Mouse (Mus musculus): ENCODE measurements at regions not wholly inside any gene's neighbourhood (a gene's known extent, or its start where the extent isn't known, plus 50 kb on each side); places are given as distances from the start of the nearest gene placed in this dataset.

GRCm38 (mm10) chr16:30172798-30173202, 94.5 kb downstream of the Cpn2 start:
- no peaks in the 10 kb centered on the region for H3K27me3 ChIP-seq (ENCODE audit: control insufficient read depth, insufficient read depth, low read length)
- ATAC-seq (ENCODE audit: low read depth): peak; percentile 48; the same call in 1 of the 2 replicates
- H3K9ac ChIP-seq (replicated peaks; ENCODE audit: low read depth, low read length): no peak overlapping the region
- no peaks in the 10 kb centered on the region for H3K9me3 ChIP-seq (ENCODE audit: control insufficient read depth, low read length)
- WGBS: 45% methylated on average over 9 of the region's 9 CpGs
- no peak overlapping the region for H3K27ac ChIP-seq (ENCODE audit: low read depth, low read length)
- 0 out of 2 replicates have a peak, but pooled peaks cover 8% of the 10 kb centered on the region for H3K4me1 ChIP-seq (ENCODE audit: control insufficient read depth, insufficient read depth, low read length)
- H3K4me2 ChIP-seq (ENCODE audit: low read depth, low read length): no peak overlapping the region
- no peaks in the 10 kb centered on the region for H3K36me3 ChIP-seq (ENCODE audit: control insufficient read depth, insufficient read depth, low read length)
- H3K4me3 ChIP-seq (ENCODE audit: low read depth, low read length): no peak overlapping the region

GRCm38 (mm10) chr16:30173953-30174874, 93.1 kb downstream of the Cpn2 start:
- H3K9ac ChIP-seq (replicated peaks; ENCODE audit: low read depth, low read length): no peak overlapping the region
- no peak overlapping the region for H3K4me3 ChIP-seq (ENCODE audit: low read depth, low read length)
- H3K27ac ChIP-seq (ENCODE audit: low read depth, low read length): no peak overlapping the region
- H3K4me2 ChIP-seq (ENCODE audit: low read depth, low read length): no peak overlapping the region
- H3K4me1 ChIP-seq (ENCODE audit: control insufficient read depth, insufficient read depth, low read length): 0 out of 2 replicates have a peak, but pooled peaks cover 8% of the 10 kb centered on the region
- H3K27me3 ChIP-seq (ENCODE audit: control insufficient read depth, insufficient read depth, low read length): no peaks in the 10 kb centered on the region
- 52% methylated on average over 8 of the region's 8 CpGs for WGBS
- H3K36me3 ChIP-seq (ENCODE audit: control insufficient read depth, insufficient read depth, low read length): no peaks in the 10 kb centered on the region
- no peak for ATAC-seq (ENCODE audit: low read depth)
- H3K9me3 ChIP-seq (ENCODE audit: control insufficient read depth, low read length): no peaks in the 10 kb centered on the region

GRCm38 (mm10) chr16:30176306-30176705, 91.0 kb downstream of the Cpn2 start:
- Histone ChIP-seq H3K4me1 (ENCODE audit: control insufficient read depth, insufficient read depth, low read length) (0 out of 2 replicates have a peak, but pooled peaks cover 8% of the 10 kb centered on the region), H3K4me2 (ENCODE audit: low read depth, low read length) (no peak overlapping the region), H3K27ac (ENCODE audit: low read depth, low read length) (no peak overlapping the region), H3K9ac (replicated peaks; ENCODE audit: low read depth, low read length) (no peak overlapping the region), H3K36me3 (ENCODE audit: control insufficient read depth, insufficient read depth, low read length) (no peaks in the 10 kb centered on the region), H3K4me3 (ENCODE audit: low read depth, low read length) (no peak overlapping the region), H3K9me3 (ENCODE audit: control insufficient read depth, low read length) (no peaks in the 10 kb centered on the region), H3K27me3 (ENCODE audit: control insufficient read depth, insufficient read depth, low read length) (no peaks in the 10 kb centered on the region)
- 89% methylated on average over 5 of the region's 5 CpGs for WGBS
- no peak for ATAC-seq (ENCODE audit: low read depth)

GRCm38 (mm10) chr16:30177769-30178168, 89.5 kb downstream of the Cpn2 start:
- no peaks in the 10 kb centered on the region for H3K27me3 ChIP-seq (ENCODE audit: control insufficient read depth, insufficient read depth, low read length)
- no peaks in the 10 kb centered on the region for H3K9me3 ChIP-seq (ENCODE audit: control insufficient read depth, low read length)
- no peak overlapping the region for H3K27ac ChIP-seq (ENCODE audit: low read depth, low read length)
- ATAC-seq (ENCODE audit: low read depth): no peak
- H3K4me3 ChIP-seq (ENCODE audit: low read depth, low read length): no peak overlapping the region
- no peaks in the 10 kb centered on the region for H3K4me1 ChIP-seq (ENCODE audit: control insufficient read depth, insufficient read depth, low read length)
- no peaks in the 10 kb centered on the region for H3K36me3 ChIP-seq (ENCODE audit: control insufficient read depth, insufficient read depth, low read length)
- no peak overlapping the region for H3K4me2 ChIP-seq (ENCODE audit: low read depth, low read length)
- no peak overlapping the region for H3K9ac ChIP-seq (replicated peaks; ENCODE audit: low read depth, low read length)
- WGBS: 90% methylated on average over 7 of the region's 7 CpGs

GRCm38 (mm10) chr16:30178596-30178995, 88.7 kb downstream of the Cpn2 start:
- no peaks in the 10 kb centered on the region for H3K9me3 ChIP-seq (ENCODE audit: control insufficient read depth, low read length)
- H3K4me2 ChIP-seq (ENCODE audit: low read depth, low read length): no peak overlapping the region
- H3K27ac ChIP-seq (ENCODE audit: low read depth, low read length): no peak overlapping the region
- ATAC-seq (ENCODE audit: low read depth): no peak
- H3K4me3 ChIP-seq (ENCODE audit: low read depth, low read length): no peak overlapping the region
- no peaks in the 10 kb centered on the region for H3K27me3 ChIP-seq (ENCODE audit: control insufficient read depth, insufficient read depth, low read length)
- no peaks in the 10 kb centered on the region for H3K36me3 ChIP-seq (ENCODE audit: control insufficient read depth, insufficient read depth, low read length)
- WGBS: 39% methylated on average over 6 of the region's 6 CpGs
- H3K4me1 ChIP-seq (ENCODE audit: control insufficient read depth, insufficient read depth, low read length): no peaks in the 10 kb centered on the region
- H3K9ac ChIP-seq (replicated peaks; ENCODE audit: low read depth, low read length): no peak overlapping the region

GRCm38 (mm10) chr16:30179504-30179976, 87.8 kb downstream of the Cpn2 start:
- no peaks in the 10 kb centered on the region for H3K36me3 ChIP-seq (ENCODE audit: control insufficient read depth, insufficient read depth, low read length)
- 81% methylated on average over 5 of the region's 5 CpGs for WGBS
- no peak overlapping the region for H3K4me3 ChIP-seq (ENCODE audit: low read depth, low read length)
- H3K4me2 ChIP-seq (ENCODE audit: low read depth, low read length): no peak overlapping the region
- no peak for ATAC-seq (ENCODE audit: low read depth)
- H3K27me3 ChIP-seq (ENCODE audit: control insufficient read depth, insufficient read depth, low read length): no peaks in the 10 kb centered on the region
- no peaks in the 10 kb centered on the region for H3K9me3 ChIP-seq (ENCODE audit: control insufficient read depth, low read length)
- H3K27ac ChIP-seq (ENCODE audit: low read depth, low read length): no peak overlapping the region
- peaks cover 5% of the 10 kb centered on the region; the same call in 1 of the 2 replicates for H3K4me1 ChIP-seq (ENCODE audit: control insufficient read depth, insufficient read depth, low read length)
- H3K9ac ChIP-seq (replicated peaks; ENCODE audit: low read depth, low read length): no peak overlapping the region

GRCm38 (mm10) chr16:30181116-30181515, 86.2 kb downstream of the Cpn2 start:
- no peak overlapping the region for H3K4me2 ChIP-seq (ENCODE audit: low read depth, low read length)
- peaks cover 5% of the 10 kb centered on the region; the same call in 1 of the 2 replicates for H3K4me1 ChIP-seq (ENCODE audit: control insufficient read depth, insufficient read depth, low read length)
- no peaks in the 10 kb centered on the region for H3K9me3 ChIP-seq (ENCODE audit: control insufficient read depth, low read length)
- no peak for ATAC-seq (ENCODE audit: low read depth)
- no peak overlapping the region for H3K4me3 ChIP-seq (ENCODE audit: low read depth, low read length)
- H3K27ac ChIP-seq (ENCODE audit: low read depth, low read length): no peak overlapping the region
- H3K36me3 ChIP-seq (ENCODE audit: control insufficient read depth, insufficient read depth, low read length): no peaks in the 10 kb centered on the region
- 56% methylated on average over 8 of the region's 8 CpGs for WGBS
- no peak overlapping the region for H3K9ac ChIP-seq (replicated peaks; ENCODE audit: low read depth, low read length)
- no peaks in the 10 kb centered on the region for H3K27me3 ChIP-seq (ENCODE audit: control insufficient read depth, insufficient read depth, low read length)

- peak; percentile 22; the same call in 1 of the 2 replicates for ATAC-seq (ENCODE audit: low read depth)
- H3K4me2 ChIP-seq (ENCODE audit: low read depth, low read length): no peak overlapping the region
- whole genome bisulfite sequencing: 30% methylated on average over 18 of the region's 18 CpGs
- H3K36me3 ChIP-seq (ENCODE audit: control insufficient read depth, insufficient read depth, low read length): no peaks in the 10 kb centered on the region
- H3K9ac ChIP-seq (replicated peaks; ENCODE audit: low read depth, low read length): peak overlapping the region; percentile 25; the same call in 1 of the 2 replicates
- no peak overlapping the region for H3K4me3 ChIP-seq (ENCODE audit: low read depth, low read length)
- H3K9me3 ChIP-seq (ENCODE audit: control insufficient read depth, low read length): no peaks in the 10 kb centered on the region
- 0 out of 2 replicates have a peak overlapping the region, but pooled peaks have one; percentile 28 for H3K27ac ChIP-seq (ENCODE audit: low read depth, low read length)
- H3K4me1 ChIP-seq (ENCODE audit: control insufficient read depth, insufficient read depth, low read length): peaks cover 5% of the 10 kb centered on the region; the same call in 1 of the 2 replicates
- no peaks in the 10 kb centered on the region for H3K27me3 ChIP-seq (ENCODE audit: control insufficient read depth, insufficient read depth, low read length)
Observed at GRCm38 (mm10) chr16:30184591-30185265, 82.6 kb downstream of the Cpn2 start.

GRCm38 (mm10) chr16:30185707-30186106, 81.6 kb downstream of the Cpn2 start:
- Histone ChIP-seq H3K4me1 (ENCODE audit: control insufficient read depth, insufficient read depth, low read length) (peaks cover 5% of the 10 kb centered on the region; the same call in 1 of the 2 replicates), H3K9ac (replicated peaks; ENCODE audit: low read depth, low read length) (no peak overlapping the region), H3K9me3 (ENCODE audit: control insufficient read depth, low read length) (no peaks in the 10 kb centered on the region), H3K4me3 (ENCODE audit: low read depth, low read length) (no peak overlapping the region), H3K36me3 (ENCODE audit: control insufficient read depth, insufficient read depth, low read length) (no peaks in the 10 kb centered on the region), H3K4me2 (ENCODE audit: low read depth, low read length) (no peak overlapping the region), H3K27me3 (ENCODE audit: control insufficient read depth, insufficient read depth, low read length) (no peaks in the 10 kb centered on the region), H3K27ac (ENCODE audit: low read depth, low read length) (no peak overlapping the region)
- ATAC-seq (ENCODE audit: low read depth): no peak
- 59% methylated on average over 7 of the region's 7 CpGs for whole genome bisulfite sequencing
